Mouse (Mus musculus) cerebellum, adult 2 months (tissue): ENCODE results near the gene Dscam.

ENCODE experiments used
- CTCF ChIP-seq: fragments of 200-500 bp; IDR thresholded peaks from 2 replicates; pipeline ENCODE4 v1.5.1; 2011; ENCODE audit warnings: low read depth, mild to moderate bottlenecking, control low read depth, low read length, moderate library complexity, borderline replicate concordance; ENCODE audit not compliant: insufficient read depth
- POLR2A ChIP-seq: fragments of 200-500 bp; IDR thresholded peaks from 2 replicates; pipeline ENCODE4 v1.6.1; 2011; ENCODE audit warnings: low read length, control low read depth, borderline replicate concordance; ENCODE audit not compliant: insufficient read depth

- no peak for TF ChIP-seq POLR2A
- TF ChIP-seq CTCF = no peak
Observed at GRCm38 (mm10) chr16:96654054-96654453, 516.5 kb downstream of the Dscam start.
